Mouse (Mus musculus): ENCODE data around the gene Stk16. TPM values are rescaled to one million over a fixed set of nuclear protein-coding genes. Genes with fewer than 3 reads are reported as not detected.
"Not testable (repeated sequence)": the region's sequence is repeated elsewhere in the genome, so short reads cannot be mapped to it uniquely, and the experiment has no call there.

Gene Stk16
- polyA plus RNA-seq, 1 experiment from 2014 or later = 101 TPM

GRCm38 (mm10) chr1:75230335-75230994, 19.8 kb downstream of the Stk16 start:
- DNase-seq (peak; percentile 18), ATAC-seq (no peak)
- Histone ChIP-seq H3K9ac (replicated peaks) (no peak overlapping the region), H3K4me3 (ENCODE audit: low read depth, low read length) (no peak overlapping the region), H3K27me3 (ENCODE audit: insufficient read depth, low read length) (no peaks in the 10 kb centered on the region), H3K27ac (ENCODE audit: low read depth) (no peak overlapping the region), H3K4me1 (ENCODE audit: insufficient read depth) (peaks cover 13% of the 10 kb centered on the region; the same call in 1 of the 2 replicates), H3K4me2 (ENCODE audit: low read depth, low read length) (no peak overlapping the region), H3K9me3 (ENCODE audit: low read length) (no peaks in the 10 kb centered on the region), H3K36me3 (replicated peaks; ENCODE audit: insufficient read depth, low read length) (no peaks in the 10 kb centered on the region)
- TF ChIP-seq CTCF (IDR thresholded peaks at IDR 0.05; ENCODE audit: low read depth) (no peak), EP300 (IDR thresholded peaks at IDR 0.05; ENCODE audit: low read depth) (no peak)
- WGBS (ENCODE audit: insufficient replicate concordance) = 63% methylated on average over 7 of the region's 7 CpGs

- no peak for ATAC-seq
- no peak overlapping the region for H3K4me2 ChIP-seq (ENCODE audit: low read depth, low read length)
- no peaks in the 10 kb centered on the region for H3K36me3 ChIP-seq (replicated peaks; ENCODE audit: insufficient read depth, low read length)
- no peak overlapping the region for H3K4me3 ChIP-seq (ENCODE audit: low read depth, low read length)
- H3K27ac ChIP-seq (ENCODE audit: low read depth) = no peak overlapping the region
- no peak overlapping the region for H3K9ac ChIP-seq (replicated peaks)
- TF ChIP-seq EP300 (IDR thresholded peaks at IDR 0.05; ENCODE audit: low read depth) (no peak), CTCF (IDR thresholded peaks at IDR 0.05; ENCODE audit: low read depth) (no peak)
- DNase-seq = no peak
- peaks cover 17% of the 10 kb centered on the region for H3K4me1 ChIP-seq (ENCODE audit: insufficient read depth)
- no peaks in the 10 kb centered on the region for H3K27me3 ChIP-seq (ENCODE audit: insufficient read depth, low read length)
- no peaks in the 10 kb centered on the region for H3K9me3 ChIP-seq (ENCODE audit: low read length)
- WGBS (ENCODE audit: insufficient replicate concordance) = 71% methylated on average over 4 of the region's 4 CpGs
These were observed 20.6 kb downstream of the Stk16 start for GRCm38 (mm10) chr1:75231224-75231623.

DNA sequence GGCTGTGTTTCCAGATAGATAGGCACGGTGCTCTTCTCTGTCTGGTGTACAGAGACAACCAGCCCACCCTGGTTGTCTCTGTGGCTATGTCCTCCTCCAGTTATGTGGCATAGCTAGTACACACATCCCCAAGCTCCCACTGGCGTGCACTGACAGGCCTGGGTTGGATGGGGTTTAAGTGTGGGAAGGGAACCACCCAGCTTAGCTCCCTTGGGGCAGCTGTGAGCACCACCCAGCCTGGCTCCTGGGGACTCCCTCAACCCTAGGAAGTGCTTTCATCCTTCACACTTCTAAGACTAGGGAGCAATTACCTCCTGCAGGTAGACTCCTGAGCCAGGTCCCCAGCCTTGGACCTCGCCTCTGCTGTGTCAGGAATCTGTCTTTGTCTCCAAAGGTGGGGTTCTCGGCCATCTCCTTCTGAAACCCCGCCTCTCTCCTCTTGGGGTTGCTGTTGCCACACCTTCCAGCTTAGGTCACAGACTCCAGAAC, 21.1 kb downstream of the Stk16 start, which contains the start of gene A630095N17Rik:
Gene A630095N17Rik (minus strand): TSS at position 439 of the 489 bp plus-strand sequence.
- Histone ChIP-seq H3K4me1 (ENCODE audit: insufficient read depth) (peaks cover 15% of the 10 kb centered on the region), H3K36me3 (replicated peaks; ENCODE audit: insufficient read depth, low read length) (no peaks in the 10 kb centered on the region), H3K4me3 (ENCODE audit: low read depth, low read length) (no peak within 1 kb of the TSS), H3K27ac (ENCODE audit: low read depth) (no peak within 1 kb of the TSS), H3K9me3 (ENCODE audit: low read length) (no peaks in the 10 kb centered on the region), H3K27me3 (ENCODE audit: insufficient read depth, low read length) (no peaks in the 10 kb centered on the region), H3K9ac (replicated peaks) (no peak within 1 kb of the TSS), H3K4me2 (ENCODE audit: low read depth, low read length) (no peak within 1 kb of the TSS)
- 73% methylated on average over 5 of the region's 5 CpGs for WGBS (ENCODE audit: insufficient replicate concordance)
- TF ChIP-seq CTCF (IDR thresholded peaks at IDR 0.05; ENCODE audit: low read depth) = no peak
- TF ChIP-seq EP300 (IDR thresholded peaks at IDR 0.05; ENCODE audit: low read depth) = no peak
- ATAC-seq (no peak), DNase-seq (no peak)

- H3K9me3 ChIP-seq (ENCODE audit: low read length); H3K9ac ChIP-seq (replicated peaks); H3K4me2 ChIP-seq (ENCODE audit: low read depth, low read length); H3K27ac ChIP-seq (ENCODE audit: low read depth); DNase-seq; ATAC-seq; H3K27me3 ChIP-seq (ENCODE audit: insufficient read depth, low read length); H3K36me3 ChIP-seq (replicated peaks; ENCODE audit: insufficient read depth, low read length); H3K4me3 ChIP-seq (ENCODE audit: low read depth, low read length): not testable (repeated sequence)
- peak; percentile 44 for TF ChIP-seq CTCF (IDR thresholded peaks at IDR 0.05; ENCODE audit: low read depth)
- 71% methylated on average over 4 of the region's 4 CpGs for WGBS (ENCODE audit: insufficient replicate concordance)
- H3K4me1 ChIP-seq (ENCODE audit: insufficient read depth) = peaks cover 21% of the 10 kb centered on the region
These were observed 21.9 kb downstream of the Stk16 start for GRCm38 (mm10) chr1:75232489-75232888.

DNA sequence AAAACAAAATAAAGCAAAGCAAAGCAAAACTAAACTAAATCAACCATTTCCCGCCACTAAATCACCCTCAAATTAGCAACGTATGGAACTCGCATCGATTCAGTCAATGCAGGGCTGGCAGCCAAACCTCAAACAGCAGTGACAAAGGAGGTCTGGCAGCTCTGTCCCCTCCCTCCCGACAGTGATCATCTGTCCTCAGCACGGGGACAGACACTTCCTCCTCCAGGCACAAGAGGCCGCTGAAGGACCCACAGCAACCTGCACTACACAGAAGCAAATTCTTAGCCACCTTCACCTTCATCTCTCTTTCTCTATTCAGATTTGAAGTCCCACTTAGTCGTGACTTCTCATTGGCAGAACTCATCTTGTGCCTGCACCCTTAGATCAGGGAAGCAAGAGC, 24.0 kb downstream of the Stk16 start:
- Histone ChIP-seq H3K9ac (replicated peaks) (no peak overlapping the region), H3K36me3 (replicated peaks; ENCODE audit: insufficient read depth, low read length) (peaks cover 8% of the 10 kb centered on the region; the same call in 1 of the 2 replicates), H3K4me3 (ENCODE audit: low read depth, low read length) (no peak overlapping the region), H3K9me3 (ENCODE audit: low read length) (no peaks in the 10 kb centered on the region), H3K4me2 (ENCODE audit: low read depth, low read length) (no peak overlapping the region), H3K27me3 (ENCODE audit: insufficient read depth, low read length) (no peaks in the 10 kb centered on the region), H3K4me1 (ENCODE audit: insufficient read depth) (peaks cover 20% of the 10 kb centered on the region), H3K27ac (ENCODE audit: low read depth) (no peak overlapping the region)
- WGBS (ENCODE audit: insufficient replicate concordance) = 1% methylated on average over 8 of the region's 8 CpGs
- 0 out of 2 replicates have a peak, but pooled peaks have one; percentile 7 for ATAC-seq
- DNase-seq = peak; percentile 80
- TF ChIP-seq EP300 (IDR thresholded peaks at IDR 0.05; ENCODE audit: low read depth) (no peak), CTCF (IDR thresholded peaks at IDR 0.05; ENCODE audit: low read depth) (peak; percentile 94)

GRCm38 (mm10) chr1:75236117-75237050, 25.7 kb downstream of the Stk16 start, which contains the start of gene Dnajb2:
Dnajb2 (plus strand) TSS chr1:75236406.
- peaks cover 15% of the 10 kb centered on the region for H3K4me1 ChIP-seq (ENCODE audit: insufficient read depth)

More at GRCm38 (mm10) chr1:75236117-75237050, 25.7 kb downstream of the Stk16 start, which contains the start of gene Dnajb2:
- peak within 1 kb of the TSS; percentile 56 for H3K4me3 ChIP-seq (ENCODE audit: low read depth, low read length)
- H3K9me3 ChIP-seq (ENCODE audit: low read length) = no peaks in the 10 kb centered on the region
- H3K36me3 ChIP-seq (replicated peaks; ENCODE audit: insufficient read depth, low read length) = peaks cover 21% of the 10 kb centered on the region
- H3K27ac ChIP-seq (ENCODE audit: low read depth) = peak within 1 kb of the TSS; percentile 97
- WGBS (ENCODE audit: insufficient replicate concordance) = 1% methylated on average over 64 of the region's 64 CpGs
- H3K9ac ChIP-seq (replicated peaks) = peak within 1 kb of the TSS; percentile 79
- H3K27me3 ChIP-seq (ENCODE audit: insufficient read depth, low read length) = no peaks in the 10 kb centered on the region
- peak; percentile 92 for DNase-seq
- H3K4me2 ChIP-seq (ENCODE audit: low read depth, low read length) = peak within 1 kb of the TSS; percentile 92
- ATAC-seq = peak; percentile 92
- TF ChIP-seq EP300 (IDR thresholded peaks at IDR 0.05; ENCODE audit: low read depth) = peak; percentile 95
- 0 out of 2 replicates have a peak, but pooled peaks have one; percentile 13 for TF ChIP-seq CTCF (IDR thresholded peaks at IDR 0.05; ENCODE audit: low read depth)

Measured in liver, postnatal 0 days (tissue).